Mouse (Mus musculus) left cerebral cortex, postnatal 25 days (tissue): ENCODE results near the gene Fcor. TPM values are rescaled to one million over a fixed set of nuclear protein-coding genes. Genes with fewer than 3 reads are reported as not detected.

Experiments
- DNase-seq, 2 experiments: peaks; one replicate each; pipeline ENCODE4 v3.0.0; 2022; ENCODE audit warnings: low spot score in 2 of 2, mixed read lengths in 1 of 2
- intact Hi-C: fragments of 180-260 bp; cut with DNase I; formaldehyde crosslinking; loops from one replicate; pipeline ENCODE4 v1.15.1; 2025
- total RNA-seq, 2 experiments: library from RNA; stranded (reverse); gene quantifications; 2 replicates each; pipeline ENCODE4 v1.2.3; 2021

Fcor gene
- 10 to 100 TPM; 13.2 to 17.0 TPM for total RNA-seq

GRCm38 (mm10) chr8:3671980-3672491 lies at the start of gene Fcor:
Gene Fcor (minus strand): TSS chr8:3672362.
- DNase-seq = peak; percentile 90 to 91
- intact Hi-C loops = loop anchor here (1.0 to 2.0 kb wide), 2 partner anchors 45 to 113 kb away; no protein-coding TSS in a partner anchor

GRCm38 (mm10) chr8:3721041-3721440 lies 48.9 kb upstream of the Fcor start:
- DNase-seq = no peak
- intact Hi-C loops = loop anchor here (10.0 kb wide), 1 partner anchor 414 kb away; the partner anchor contains the start of gene Cd209g

- intact Hi-C loops = loop anchor here (10.0 kb wide), 1 partner anchor 414 kb away; the partner anchor contains the start of gene Cd209g
- no peak for DNase-seq
Measured at GRCm38 (mm10) chr8:3720551-3720950, 48.4 kb upstream of the Fcor start, which contains the start of gene Clec4g. Gene Clec4g (minus strand): TSS chr8:3720651.

- intact Hi-C loops = loop anchor here (1.0 kb wide), 1 partner anchor 238 kb away; no protein-coding TSS in a partner anchor
- peak; percentile 56 to 64 for DNase-seq
Measured at GRCm38 (mm10) chr8:3718559-3718958, 46.4 kb upstream of the Fcor start.

GRCm38 (mm10) chr8:3717321-3717954 lies 45.3 kb upstream of the Fcor start:
- intact Hi-C loops = no loop called here
- DNase-seq = no peak

- intact Hi-C loops = no loop called here
- no peak for DNase-seq
Measured at GRCm38 (mm10) chr8:3711646-3712045, 39.5 kb upstream of the Fcor start.

- intact Hi-C loops = no loop called here
- DNase-seq = no peak
Measured at GRCm38 (mm10) chr8:3710312-3710711, 38.1 kb upstream of the Fcor start.

- intact Hi-C loops = no loop called here
Measured at GRCm38 (mm10) chr8:3707611-3708010, 35.4 kb upstream of the Fcor start.

GRCm38 (mm10) chr8:3705711-3706110 lies 33.5 kb upstream of the Fcor start:
- DNase-seq = peak in 1 of 2 experiments; percentile 30
- intact Hi-C loops = no loop called here

More at GRCm38 (mm10) chr8:3707611-3708010, 35.4 kb upstream of the Fcor start:
- DNase-seq = no peak

- intact Hi-C loops = no loop called here
- no peak for DNase-seq
Measured at GRCm38 (mm10) chr8:3701491-3701890, 29.3 kb upstream of the Fcor start.

GRCm38 (mm10) chr8:3694121-3694520 lies 22.0 kb upstream of the Fcor start, which contains the start of gene Fcer2a:
Gene Fcer2a (minus strand): TSS chr8:3694175.
- intact Hi-C loops = no loop called here
- DNase-seq = no peak

GRCm38 (mm10) chr8:3690774-3691173 lies 18.6 kb upstream of the Fcor start:
- intact Hi-C loops = no loop called here
- DNase-seq = no peak

- intact Hi-C loops = no loop called here
Measured at GRCm38 (mm10) chr8:3687537-3687936, 15.4 kb upstream of the Fcor start.

GRCm38 (mm10) chr8:3685422-3685821 lies 13.3 kb upstream of the Fcor start:
- no peak for DNase-seq
- intact Hi-C loops = no loop called here

More at GRCm38 (mm10) chr8:3687537-3687936, 15.4 kb upstream of the Fcor start:
- no peak for DNase-seq

- intact Hi-C loops = no loop called here
- DNase-seq = no peak
Measured at GRCm38 (mm10) chr8:3684530-3684929, 12.4 kb upstream of the Fcor start.

- intact Hi-C loops = no loop called here
- DNase-seq = no peak
Measured at GRCm38 (mm10) chr8:3683408-3684176, 11.4 kb upstream of the Fcor start.

- no peak for DNase-seq
Measured at GRCm38 (mm10) chr8:3682435-3682834, 10.3 kb upstream of the Fcor start.

GRCm38 (mm10) chr8:3679656-3680055 lies 7.5 kb upstream of the Fcor start:
- intact Hi-C loops = loop anchor here (5.0 kb wide), 1 partner anchor 217 kb away; no protein-coding TSS in a partner anchor
- DNase-seq = no peak

More at GRCm38 (mm10) chr8:3682435-3682834, 10.3 kb upstream of the Fcor start:
- intact Hi-C loops = no loop called here

- DNase-seq = no peak
- intact Hi-C loops = loop anchor here (5.0 kb wide), 1 partner anchor 217 kb away; no protein-coding TSS in a partner anchor
Measured at GRCm38 (mm10) chr8:3679236-3679635, 7.1 kb upstream of the Fcor start.

- no peak for DNase-seq
- intact Hi-C loops = loop anchor here (5.0 kb wide), 1 partner anchor 217 kb away; no protein-coding TSS in a partner anchor
Measured at GRCm38 (mm10) chr8:3678831-3679230, 6.7 kb upstream of the Fcor start.
